Mouse (Mus musculus) forebrain, embryonic 11.5 days (tissue): ENCODE measurements around the gene Tm7sf2. TPM values are rescaled to one million over a fixed set of nuclear protein-coding genes. Genes with fewer than 3 reads are reported as not detected.

Experiments
- ATAC-seq: fragments of 200-750 bp; cut with Nextera tagmentation; replicated peaks from 2 replicates; pipeline ENCODE4 v1.8.0; 2017; ENCODE audit warnings: moderate TSS enrichment; ENCODE audit not compliant: low FRiP score
- DNase-seq: peaks from one replicate; pipeline ENCODE4 v3.0.0-alpha.2; 2017; ENCODE audit warnings: low spot score
- H3K27ac ChIP-seq: fragments of 300-500 bp; sonication (generic); 2 replicates; pipeline ENCODE4 v1.5.1; 2014; ENCODE audit warnings: low read depth, low read length
- H3K27me3 ChIP-seq: fragments of 300-500 bp; sonication (generic); 2 replicates; pipeline ENCODE4 v1.6.1; 2014; ENCODE audit warnings: mild to moderate bottlenecking, low read length, mixed read lengths; ENCODE audit not compliant: control insufficient read depth, insufficient read depth
- H3K36me3 ChIP-seq: fragments of 300-500 bp; sonication (generic); 2 replicates; pipeline ENCODE4 v1.6.1; 2014; ENCODE audit warnings: mild to moderate bottlenecking, low read length, moderate library complexity, mixed read lengths; ENCODE audit not compliant: control insufficient read depth, insufficient read depth
- H3K4me1 ChIP-seq: fragments of 300-500 bp; sonication (generic); replicated peaks from 2 replicates; pipeline ENCODE4 v1.6.1; 2014; ENCODE audit warnings: low read length, mixed read lengths; ENCODE audit not compliant: control insufficient read depth, insufficient read depth
- H3K4me2 ChIP-seq: fragments of 300-500 bp; sonication (generic); 2 replicates; pipeline ENCODE4 v1.6.1; 2014; ENCODE audit warnings: low read depth, mild to moderate bottlenecking, low read length, moderate library complexity, mixed read lengths; ENCODE audit not compliant: severe bottlenecking
- H3K4me3 ChIP-seq: fragments of 300-500 bp; sonication (generic); 2 replicates; pipeline ENCODE4 v1.5.1; 2014; ENCODE audit warnings: low read depth, low read length
- H3K9ac ChIP-seq: fragments of 300-500 bp; sonication (generic); 2 replicates; pipeline ENCODE4 v1.6.1; 2014; ENCODE audit warnings: low read length
- H3K9me3 ChIP-seq: fragments of 300-500 bp; sonication (generic); 2 replicates; pipeline ENCODE4 v1.6.1; 2016; ENCODE audit warnings: low read length, mixed read lengths; ENCODE audit not compliant: control insufficient read depth
- WGBS: fragments of 180-500 bp; shearing (Covaris S2); extraction: QIAGEN DNeasy Blood & Tissue Kit; methylation state at CpG from one replicate; pipeline ENCODE4 v1.1.7; 2014; 5-methylcytosine and 5-hydroxymethylcytosine counted together
- polyA plus RNA-seq: library from polyadenylated mRNA; unstranded; fragments of >200 nt; fragmentation: Nextera tagmentation; extraction: Ambion mirVana; gene quantifications from 2 replicates; pipeline ENCODE4 v1.2.1, GENCODE M21; 2014

Gene Tm7sf2
- polyA plus RNA-seq, 1 experiment from 2014 or later: 31.7 TPM

DNA sequence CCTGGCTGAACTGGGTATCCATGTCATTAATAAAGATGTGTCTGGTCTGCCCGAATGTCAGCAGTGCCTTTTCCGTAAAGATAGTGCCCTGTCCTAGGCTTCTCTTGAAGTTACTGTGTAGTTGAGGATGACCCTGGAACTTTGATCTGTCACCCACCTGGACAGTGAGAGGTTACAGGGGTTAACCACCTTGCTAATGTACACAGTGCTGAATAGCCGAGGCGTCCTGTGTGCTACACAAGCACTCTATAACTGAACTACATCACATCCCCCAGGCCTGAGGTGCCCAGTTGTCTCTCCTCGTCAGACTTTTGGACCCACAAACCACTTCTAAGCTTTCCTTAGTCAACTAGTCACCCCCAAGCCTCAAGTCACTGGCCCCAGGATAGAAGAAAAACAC is 5.8 kb downstream of the Tm7sf2 start:
- H3K4me1 ChIP-seq: peaks cover 26% of the 10 kb centered on the region
- peak; percentile 50 for DNase-seq
- peaks cover 3% of the 10 kb centered on the region; the same call in 1 of the 2 replicates for H3K36me3 ChIP-seq
- no peak overlapping the region for H3K9ac ChIP-seq
- peak overlapping the region; percentile 88 for H3K4me3 ChIP-seq
- H3K9me3 ChIP-seq: no peaks in the 10 kb centered on the region
- WGBS: 80% methylated on average over 5 of the region's 5 CpGs
- H3K27ac ChIP-seq: peak overlapping the region; percentile 93; the same call in 1 of the 2 replicates
- no peak for ATAC-seq
- peak overlapping the region; percentile 100 for H3K4me2 ChIP-seq
- H3K27me3 ChIP-seq: no peaks in the 10 kb centered on the region

DNA sequence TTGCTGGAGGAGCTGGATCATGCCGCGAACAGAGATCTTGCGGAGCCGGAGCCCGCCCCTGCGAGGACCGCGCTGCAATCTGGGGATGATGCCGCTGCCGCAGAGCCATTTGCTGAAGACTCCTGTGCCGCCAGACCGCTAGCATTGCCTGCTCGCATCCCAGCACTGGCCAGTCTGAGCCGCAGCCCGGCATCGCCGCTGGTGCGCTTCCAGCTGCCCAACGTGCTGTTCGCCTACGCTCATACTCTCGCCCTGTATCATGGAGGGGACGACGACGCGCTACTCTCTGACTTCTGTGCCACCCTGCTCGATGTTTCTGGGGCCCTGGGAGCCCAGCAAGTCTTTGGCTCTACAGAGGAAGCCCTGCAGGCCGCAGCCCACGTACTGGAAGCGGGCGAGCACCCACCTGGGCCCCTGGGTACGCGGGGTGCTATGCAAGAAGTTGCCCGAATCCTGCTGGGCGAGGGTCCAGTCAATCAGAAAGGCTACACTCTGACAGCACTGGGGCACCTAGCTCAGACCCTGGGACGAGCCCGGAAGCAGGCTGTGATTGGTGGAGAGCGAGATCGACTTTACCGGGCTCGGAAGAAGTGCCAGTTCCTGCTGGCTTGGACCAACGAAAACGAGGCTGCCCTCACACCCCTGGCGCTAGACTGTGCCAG is 6.4 kb downstream of the Tm7sf2 start:
- Histone ChIP-seq H3K36me3 (peaks cover 3% of the 10 kb centered on the region; the same call in 1 of the 2 replicates), H3K9me3 (no peaks in the 10 kb centered on the region), H3K4me2 (peak overlapping the region; percentile 100), H3K27ac (peak overlapping the region; percentile 93), H3K4me3 (peak overlapping the region; percentile 88), H3K27me3 (no peaks in the 10 kb centered on the region), H3K4me1 (peaks cover 23% of the 10 kb centered on the region), H3K9ac (peak overlapping the region; percentile 95)
- DNase-seq (peak; percentile 65), ATAC-seq (0 out of 2 replicates have a peak, but pooled peaks have one; percentile 13)
- 3% methylated on average over 44 of the region's 44 CpGs for WGBS

DNA sequence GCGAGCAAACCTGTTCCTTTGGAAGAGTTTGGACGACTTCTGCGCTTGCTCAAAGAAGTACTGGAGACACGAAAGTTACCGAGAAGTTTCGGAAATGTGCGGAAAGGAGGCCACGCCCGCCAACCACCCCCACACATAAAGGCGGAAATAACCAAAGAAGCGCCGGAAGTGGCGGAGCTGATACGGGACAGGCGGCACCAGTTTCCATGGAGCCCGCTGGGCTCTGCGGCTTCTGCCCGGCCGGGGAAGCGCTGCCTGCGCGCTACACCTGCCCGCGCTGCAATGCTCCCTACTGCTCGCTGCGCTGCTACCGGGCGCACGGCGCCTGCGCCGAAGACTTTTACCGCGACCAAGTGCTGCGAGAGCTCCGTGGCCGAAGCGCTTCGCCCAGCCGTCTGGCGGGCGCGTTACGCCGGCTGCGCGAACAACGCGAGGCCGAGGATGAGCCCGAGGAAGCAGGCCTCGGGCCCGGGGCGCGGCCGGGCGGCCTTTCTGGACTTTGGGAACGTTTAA is 7.1 kb downstream of the Tm7sf2 start, which contains the start of gene Znhit2:
Znhit2 (plus strand) TSS at position 172 of the 513 bp plus-strand sequence.
- peak within 1 kb of the TSS; percentile 95 for H3K9ac ChIP-seq
- no peaks in the 10 kb centered on the region for H3K9me3 ChIP-seq
- DNase-seq (peak; percentile 92), ATAC-seq (peak; percentile 68)
- H3K36me3 ChIP-seq: peaks cover 3% of the 10 kb centered on the region; the same call in 1 of the 2 replicates
- WGBS: under 1% methylated on average over 58 of the region's 58 CpGs
- peak within 1 kb of the TSS; percentile 100 for H3K4me2 ChIP-seq
- no peaks in the 10 kb centered on the region for H3K27me3 ChIP-seq
- peak within 1 kb of the TSS; percentile 88 for H3K4me3 ChIP-seq
- H3K27ac ChIP-seq: peak within 1 kb of the TSS; percentile 93
- H3K4me1 ChIP-seq: peaks cover 24% of the 10 kb centered on the region

DNA sequence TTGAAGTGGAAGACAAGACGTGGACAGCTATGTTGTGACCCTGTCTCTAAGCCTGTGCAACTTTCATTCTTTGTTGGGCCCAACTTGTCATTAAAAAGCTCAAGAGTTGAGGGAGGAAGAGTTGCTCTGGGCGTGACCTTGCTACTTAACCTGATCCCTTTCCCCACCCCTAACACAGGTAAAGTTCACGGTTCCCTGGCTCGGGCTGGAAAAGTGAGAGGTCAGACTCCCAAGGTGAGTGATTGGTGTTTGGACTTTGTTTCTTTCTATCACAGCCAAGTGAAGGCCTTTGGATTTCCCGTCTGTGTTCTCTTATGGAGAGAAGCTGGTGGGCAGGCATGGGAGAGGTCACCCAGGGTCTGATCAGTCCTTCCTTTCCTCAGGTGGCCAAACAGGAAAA is 9.2 kb downstream of the Tm7sf2 start:
- Histone ChIP-seq H3K9me3 (no peaks in the 10 kb centered on the region), H3K4me2 (peak overlapping the region; percentile 81; the same call in 1 of the 2 replicates), H3K27me3 (no peaks in the 10 kb centered on the region), H3K4me3 (peak overlapping the region; percentile 82), H3K9ac (peak overlapping the region; percentile 90), H3K36me3 (peaks cover 9% of the 10 kb centered on the region; the same call in 1 of the 2 replicates), H3K27ac (no peak overlapping the region), H3K4me1 (peaks cover 24% of the 10 kb centered on the region)
- DNase-seq (peak; percentile 47), ATAC-seq (no peak)
- 82% methylated on average over 5 of the region's 5 CpGs for whole genome bisulfite sequencing

DNA sequence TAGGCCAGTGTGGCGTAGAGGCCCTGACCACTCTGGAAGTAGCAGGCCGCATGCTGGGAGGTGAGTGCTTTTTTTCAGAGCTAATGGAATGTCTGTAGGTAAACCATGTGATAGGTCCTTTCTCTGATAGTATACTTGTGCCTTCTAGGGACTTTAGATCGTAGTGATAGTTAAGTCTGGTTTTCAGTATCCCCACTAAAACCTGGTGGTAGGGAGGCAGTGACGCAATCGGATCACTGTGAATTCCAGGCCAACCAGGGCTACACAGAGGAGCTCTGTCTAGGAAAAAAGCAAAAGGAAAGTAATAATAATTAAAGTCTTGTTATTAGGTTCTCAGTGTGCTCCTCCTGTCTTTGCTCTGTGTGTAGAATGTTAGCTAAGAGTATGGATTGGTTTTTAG is 9.7 kb downstream of the Tm7sf2 start:
- no peak overlapping the region for H3K27ac ChIP-seq

DNA sequence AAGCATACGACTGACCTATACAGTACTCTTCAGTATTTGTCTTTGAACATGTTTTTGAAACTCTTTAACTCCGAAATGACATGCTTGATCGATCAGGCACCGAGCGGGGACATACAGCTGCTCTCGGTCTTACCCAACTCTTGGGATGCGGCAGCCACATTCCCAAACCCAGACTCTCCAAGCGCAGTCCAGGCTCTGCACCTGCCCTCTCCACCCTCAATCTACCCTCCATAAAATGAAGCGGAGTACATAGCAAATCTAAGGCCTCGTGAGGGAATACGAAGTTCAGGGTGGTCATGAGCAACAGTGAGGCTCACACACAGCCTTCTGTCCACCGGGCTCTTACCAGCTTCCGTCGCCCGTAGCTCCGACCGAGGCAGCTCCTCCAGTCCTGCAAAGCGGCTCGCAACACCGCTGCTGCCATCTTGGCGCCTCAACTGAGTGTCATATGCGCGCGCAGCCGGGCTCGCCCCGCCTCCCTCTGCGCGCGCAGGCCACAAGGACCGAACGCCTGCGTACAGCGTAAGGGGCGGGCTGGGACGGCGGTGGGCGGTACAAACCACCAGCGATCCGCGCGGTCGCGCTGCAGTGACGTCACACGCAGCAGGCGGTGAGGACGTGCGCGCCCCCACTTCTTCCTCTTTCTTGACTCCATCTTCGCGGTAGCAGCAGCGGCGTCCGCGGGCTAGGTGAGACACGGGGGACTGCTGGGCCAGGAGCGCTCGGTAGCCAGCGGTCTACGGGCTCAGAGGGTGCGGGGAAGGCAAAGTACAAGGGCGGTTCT is 10.7 kb downstream of the Tm7sf2 start, which contains the start of the genes Mrpl49 and Fau:
Mrpl49 (minus strand) TSS at position 473 of the 784 bp plus-strand sequence.
Fau (plus strand) TSS at position 532 of the 784 bp plus-strand sequence.
- under 1% methylated on average over 63 of the region's 63 CpGs for WGBS
- peak; percentile 90 for ATAC-seq

More for the DNA sequence above, 9.7 kb downstream of the Tm7sf2 start:
- no peak for DNase-seq
- 44% methylated on average over 5 of the region's 5 CpGs for WGBS
- Histone ChIP-seq H3K4me3 (peak overlapping the region; percentile 82), H3K27me3 (no peaks in the 10 kb centered on the region), H3K4me1 (peaks cover 24% of the 10 kb centered on the region), H3K9me3 (no peaks in the 10 kb centered on the region), H3K4me2 (peak overlapping the region; percentile 81), H3K36me3 (peaks cover 11% of the 10 kb centered on the region; the same call in 1 of the 2 replicates), H3K9ac (peak overlapping the region; percentile 90)
- no peak for ATAC-seq

DNA sequence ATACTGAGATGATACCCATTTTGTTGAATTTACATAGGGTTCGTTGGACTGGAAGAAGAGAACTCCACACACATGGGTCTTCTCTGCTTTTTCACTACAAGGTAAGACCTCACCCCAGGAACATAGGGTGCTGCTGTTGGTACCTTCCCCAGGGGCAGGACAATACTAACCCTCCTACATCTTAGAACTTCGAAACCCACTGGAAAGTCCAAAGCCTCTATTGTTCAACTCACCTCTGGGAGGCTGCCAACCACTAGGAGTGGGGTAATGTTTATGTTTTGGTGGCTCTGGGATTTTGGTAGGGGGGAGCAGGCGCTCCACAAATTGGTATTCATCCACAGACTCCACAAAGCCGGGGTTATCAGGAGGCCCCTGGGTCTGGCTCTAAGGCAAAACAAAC is 11.5 kb downstream of the Tm7sf2 start:
- no peak for DNase-seq

More for the DNA sequence above, 10.7 kb downstream of the Tm7sf2 start, which contains the start of the genes Mrpl49 and Fau:
- H3K9ac ChIP-seq: peak within 1 kb of the TSS; percentile 90
- H3K4me2 ChIP-seq: peak within 1 kb of the TSS; percentile 81
- peak within 1 kb of the TSS; percentile 48 for H3K27ac ChIP-seq
- peak; percentile 100 for DNase-seq
- H3K4me3 ChIP-seq: peak within 1 kb of the TSS; percentile 82
- no peaks in the 10 kb centered on the region for H3K27me3 ChIP-seq
- H3K4me1 ChIP-seq: peaks cover 21% of the 10 kb centered on the region
- H3K36me3 ChIP-seq: peaks cover 19% of the 10 kb centered on the region; the same call in 1 of the 2 replicates
- H3K9me3 ChIP-seq: no peaks in the 10 kb centered on the region

DNA sequence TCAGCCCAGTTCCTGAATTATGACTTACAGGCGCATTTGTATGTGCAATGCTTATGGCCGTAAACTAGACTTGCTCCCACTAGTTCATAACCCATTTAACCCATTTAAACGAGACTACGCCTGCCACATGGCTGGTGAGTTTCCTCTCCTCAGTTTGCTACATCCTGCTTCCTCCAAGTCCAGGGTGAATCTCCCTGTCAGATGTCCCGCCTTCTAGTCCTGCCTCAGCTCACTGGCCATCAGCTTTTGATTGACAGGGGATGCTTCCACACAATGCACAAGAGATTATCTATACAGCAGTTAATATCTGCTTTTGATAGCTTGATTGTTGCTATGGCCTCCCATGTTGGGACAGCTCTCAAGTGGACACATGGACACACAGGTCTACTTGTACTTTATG is 13.9 kb downstream of the Tm7sf2 start:
- ATAC-seq (no peak), DNase-seq (no peak)
- Histone ChIP-seq H3K9me3 (no peaks in the 10 kb centered on the region), H3K27me3 (no peaks in the 10 kb centered on the region), H3K4me2 (no peak overlapping the region), H3K36me3 (peaks cover 35% of the 10 kb centered on the region), H3K4me3 (no peak overlapping the region), H3K4me1 (peaks cover 12% of the 10 kb centered on the region), H3K9ac (no peak overlapping the region), H3K27ac (no peak overlapping the region)
- WGBS: 88% methylated on average over 5 of the region's 5 CpGs

More for the DNA sequence above, 11.5 kb downstream of the Tm7sf2 start:
- peaks cover 14% of the 10 kb centered on the region for H3K4me1 ChIP-seq
- no peak overlapping the region for H3K27ac ChIP-seq
- peak overlapping the region; percentile 90 for H3K9ac ChIP-seq
- H3K4me2 ChIP-seq: peak overlapping the region; percentile 81
- WGBS: 57% methylated on average over 4 of the region's 4 CpGs
- H3K9me3 ChIP-seq: no peaks in the 10 kb centered on the region
- ATAC-seq: no peak
- H3K4me3 ChIP-seq: peak overlapping the region; percentile 82
- peaks cover 20% of the 10 kb centered on the region; the same call in 1 of the 2 replicates for H3K36me3 ChIP-seq
- no peaks in the 10 kb centered on the region for H3K27me3 ChIP-seq
